Mouse (Mus musculus) erythroid progenitor cell, adult 5-6 weeks (primary cell): ENCODE results near the gene Ccdc28a. TPM values are rescaled to one million over a fixed set of nuclear protein-coding genes. Genes with fewer than 3 reads are reported as not detected.

Source experiments
- ATAC-seq: replicated peaks from 2 replicates; pipeline ENCODE4 v1.8.0; 2016; ENCODE audit warnings: moderate number of reproducible peaks, mild to moderate bottlenecking, moderate TSS enrichment, inconsistent platforms; ENCODE audit not compliant: poor library complexity, low FRiP score, severe bottlenecking
- total RNA-seq, 2 experiments: library from RNA; stranded (forward) in 1 of 2; stranded (reverse) in 1 of 2; fragments of 150-400 nt in 1 of 2; fragments of 186-747, 209-891 nt in 1 of 2; gene quantifications; 2 replicates each; pipeline versions ENCODE4 v1.2.3 to v1.2.4; 2015 to 2017; ENCODE audit warnings: low replicate concordance in 2 of 2

Gene Ccdc28a
- 8.8 and 11.2 TPM in 2 replicates for total RNA-seq (2015; ENCODE audit: low replicate concordance)
- 2.2 and 6.9 TPM in 2 replicates for total RNA-seq (2017; ENCODE audit: low replicate concordance)

DNA sequence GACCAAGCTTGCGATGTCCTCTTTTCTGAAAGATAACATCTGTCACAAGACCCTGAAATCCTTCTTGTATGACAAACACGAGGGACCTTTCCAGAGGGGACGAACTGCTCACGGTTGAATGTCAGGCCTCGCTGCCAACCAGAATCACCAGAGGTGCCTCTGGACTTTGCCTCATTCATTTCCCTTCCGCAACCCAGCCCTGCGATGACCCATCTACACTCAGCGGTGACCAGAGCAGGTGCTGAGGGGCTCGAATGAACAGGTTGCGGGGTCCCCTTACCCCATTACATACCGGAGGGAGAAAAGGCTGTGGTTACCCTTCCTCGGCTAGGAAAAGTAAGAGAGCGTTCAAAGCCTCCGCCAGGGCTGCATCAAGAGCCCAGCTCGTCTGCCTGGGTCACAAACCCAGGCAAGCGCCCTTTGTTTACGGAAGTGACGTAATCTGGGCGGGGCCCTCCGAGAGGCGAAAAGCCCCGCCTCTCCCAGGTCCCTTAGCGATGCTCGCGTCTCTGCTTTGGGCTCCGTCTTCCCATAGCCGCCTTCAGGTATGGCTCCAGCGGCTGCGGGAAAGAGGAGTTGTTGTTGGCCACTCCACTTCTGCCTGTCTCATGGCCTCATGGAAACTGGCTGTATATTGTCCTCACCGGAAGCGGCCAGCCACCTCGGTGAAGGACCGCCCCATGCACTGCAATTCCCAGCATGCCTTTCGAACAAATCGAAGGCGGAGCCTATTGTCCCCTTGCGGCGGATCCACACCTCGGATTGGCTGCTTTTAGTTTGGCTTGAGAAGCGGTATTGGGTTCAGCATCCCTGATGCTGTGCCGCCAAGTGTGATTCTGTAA, at the start of gene Ccdc28a:
Ccdc28a (minus strand) TSS at position 439 of the 842 bp plus-strand sequence.
- peak; percentile 99 for ATAC-seq

DNA sequence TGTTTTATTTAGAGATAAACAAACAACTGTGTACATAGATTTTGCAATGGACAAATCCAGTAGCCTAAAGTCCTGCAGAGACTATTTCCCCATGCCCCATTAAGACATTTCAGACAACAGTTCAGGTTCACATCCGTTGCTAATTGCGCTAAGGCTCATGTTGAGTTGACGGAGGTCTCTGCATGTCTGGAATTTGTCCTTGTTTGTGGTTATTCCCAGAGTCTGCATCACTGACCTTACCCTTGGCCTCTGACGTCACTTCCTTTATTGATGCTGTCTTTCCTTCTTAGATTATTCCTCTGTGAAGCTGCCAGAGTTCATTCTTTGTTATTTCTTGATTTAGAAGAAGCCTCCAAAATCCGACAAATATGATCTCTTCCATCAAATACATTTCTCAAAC, 49.2 kb upstream of the Ccdc28a start:
- no peak for ATAC-seq

DNA sequence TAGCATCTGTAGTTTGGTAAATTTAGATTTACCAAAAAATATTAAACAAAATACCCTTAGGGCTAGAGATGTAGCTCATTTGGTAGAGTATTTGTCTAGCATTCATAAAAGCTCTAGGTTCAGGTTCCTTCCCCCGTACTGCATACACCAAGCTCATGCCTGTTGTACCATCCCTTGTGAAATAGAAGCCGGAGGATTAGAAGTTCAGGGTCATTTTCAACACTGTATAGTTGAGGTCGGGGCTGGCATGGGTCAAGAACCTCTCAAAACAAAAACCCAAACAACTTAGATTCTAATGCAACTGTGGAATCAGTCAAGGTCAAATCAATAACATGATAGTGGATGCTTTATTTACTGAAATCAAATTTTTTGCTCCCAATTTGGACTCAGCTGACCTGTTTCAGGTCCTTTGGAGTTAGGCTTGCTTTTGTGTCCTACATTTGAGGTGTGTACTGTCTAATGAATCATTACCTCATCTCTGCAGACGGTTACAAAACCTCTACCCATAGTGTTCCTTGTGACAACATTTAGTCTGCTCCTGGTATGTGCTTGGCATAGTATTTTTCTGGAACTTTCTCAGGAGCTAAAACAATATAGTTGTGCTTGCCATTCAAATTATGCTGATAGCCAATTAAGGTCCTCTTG, 41.4 kb upstream of the Ccdc28a start:
- ATAC-seq = no peak

GRCm38 (mm10) chr10:18251345-18251744, 16.5 kb upstream of the Ccdc28a start:
- ATAC-seq = no peak

DNA sequence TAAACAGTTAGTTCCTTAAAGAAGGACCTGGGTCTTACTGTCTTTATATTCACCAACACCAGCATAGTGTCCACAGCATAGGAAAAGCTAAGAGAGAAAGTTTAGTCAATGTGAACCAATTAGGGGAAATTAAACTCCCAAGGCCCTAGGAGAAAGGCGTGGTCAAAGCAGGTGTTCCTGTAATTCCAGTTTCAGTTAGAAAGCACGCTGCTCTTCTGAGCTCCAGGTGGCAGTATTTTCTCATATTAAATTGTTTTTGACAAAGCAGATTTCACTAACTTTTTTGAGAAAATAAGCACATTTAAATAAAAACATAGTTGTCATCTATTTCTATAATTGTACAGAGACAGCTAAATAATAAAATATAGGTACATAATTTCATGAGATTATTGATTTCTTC, 8.8 kb upstream of the Ccdc28a start:
- no peak for ATAC-seq

- ATAC-seq = no peak
These were observed 2.4 kb upstream of the Ccdc28a start for GRCm38 (mm10) chr10:18237191-18237590.

- ATAC-seq = no peak
These were observed 1.6 kb upstream of the Ccdc28a start for GRCm38 (mm10) chr10:18236328-18236927.

DNA sequence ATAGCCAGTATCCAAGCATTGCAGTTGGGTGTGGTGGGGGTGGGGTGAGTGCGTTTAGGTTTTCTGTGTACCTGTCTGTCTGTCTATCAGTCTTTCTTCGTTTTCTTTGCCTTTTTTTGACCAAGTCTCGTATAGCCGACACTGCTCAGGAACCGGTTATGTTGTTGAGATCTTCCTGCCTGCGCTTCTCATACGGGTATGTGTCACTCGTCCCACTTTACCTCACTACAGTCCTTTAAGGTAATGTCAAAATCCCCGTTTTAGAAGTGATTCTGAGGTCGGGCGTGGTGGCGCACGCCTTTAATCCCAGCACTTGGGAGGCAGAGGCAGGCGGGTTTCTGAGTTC, 577 bp upstream of the Ccdc28a start:
- ATAC-seq = no peak

- no peak for ATAC-seq
These were observed 907 bp downstream of the Ccdc28a start for GRCm38 (mm10) chr10:18233891-18234290.

DNA sequence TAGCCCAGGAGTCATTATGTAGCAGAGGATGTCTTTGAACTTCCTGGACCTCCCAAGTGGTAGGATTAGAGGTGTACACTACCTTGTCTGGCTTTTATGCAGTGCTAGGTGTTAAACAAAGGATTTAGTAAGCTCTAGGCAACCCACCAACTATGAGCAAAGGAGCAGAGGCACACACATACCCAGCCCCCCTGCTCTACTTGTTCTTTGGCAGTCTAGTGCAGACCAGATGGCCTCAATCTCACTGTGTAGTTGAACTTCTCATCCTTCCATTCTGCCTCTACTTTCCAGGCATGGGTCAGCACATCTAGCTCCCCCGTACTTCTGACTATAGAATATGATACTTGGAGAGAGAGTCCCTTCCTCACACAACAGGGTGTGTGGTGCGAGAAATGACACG, 10.4 kb downstream of the Ccdc28a start:
- no peak for ATAC-seq

- no peak for ATAC-seq
These were observed 15.4 kb downstream of the Ccdc28a start for GRCm38 (mm10) chr10:18219351-18219750.

- ATAC-seq = no peak
These were observed 20.7 kb downstream of the Ccdc28a start for GRCm38 (mm10) chr10:18214124-18214523.

DNA sequence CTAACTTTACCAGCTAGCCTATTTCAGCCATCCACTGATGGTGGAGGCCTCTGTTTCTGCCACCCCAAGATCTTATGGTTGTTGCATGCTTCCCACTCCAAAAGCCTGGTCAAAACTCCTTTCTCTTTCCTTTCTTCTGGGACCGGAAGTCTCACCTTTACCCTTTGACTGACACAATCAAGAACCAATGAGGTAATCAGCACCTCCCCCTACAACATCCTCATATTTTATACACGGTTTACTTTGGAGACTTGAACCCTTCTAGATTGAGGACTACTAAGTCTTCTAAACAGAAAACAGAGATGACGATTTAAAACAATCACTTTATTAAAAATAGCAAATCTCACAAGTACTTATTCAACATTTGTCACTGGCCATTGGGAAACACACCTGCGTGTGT, 21.4 kb downstream of the Ccdc28a start:
- ATAC-seq = no peak

- ATAC-seq = 0 out of 2 replicates have a peak, but pooled peaks have one; percentile 46
These were observed 24.1 kb downstream of the Ccdc28a start, which contains the start of gene Ect2l for GRCm38 (mm10) chr10:18210726-18211125. Gene Ect2l, minus strand, starts transcription at chr10:18210890.

DNA sequence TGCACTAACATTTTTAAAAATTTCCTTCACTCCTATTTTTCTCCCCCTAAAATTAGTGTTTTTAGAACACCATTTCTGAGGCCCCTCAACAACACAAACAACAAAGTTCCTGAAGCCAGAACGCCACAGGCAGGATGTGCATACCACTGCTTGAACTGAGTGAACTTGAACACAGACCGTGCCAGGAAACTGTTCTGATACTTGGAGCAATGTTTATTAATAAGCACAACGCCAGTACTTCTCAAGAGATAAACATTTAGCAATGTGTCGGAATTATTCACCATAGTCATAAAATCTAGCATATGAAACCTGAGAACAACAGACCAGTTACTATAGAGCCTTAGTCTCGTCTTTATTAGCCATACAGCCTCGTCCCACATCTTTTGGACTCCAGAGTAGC, 24.7 kb downstream of the Ccdc28a start:
- ATAC-seq = no peak

DNA sequence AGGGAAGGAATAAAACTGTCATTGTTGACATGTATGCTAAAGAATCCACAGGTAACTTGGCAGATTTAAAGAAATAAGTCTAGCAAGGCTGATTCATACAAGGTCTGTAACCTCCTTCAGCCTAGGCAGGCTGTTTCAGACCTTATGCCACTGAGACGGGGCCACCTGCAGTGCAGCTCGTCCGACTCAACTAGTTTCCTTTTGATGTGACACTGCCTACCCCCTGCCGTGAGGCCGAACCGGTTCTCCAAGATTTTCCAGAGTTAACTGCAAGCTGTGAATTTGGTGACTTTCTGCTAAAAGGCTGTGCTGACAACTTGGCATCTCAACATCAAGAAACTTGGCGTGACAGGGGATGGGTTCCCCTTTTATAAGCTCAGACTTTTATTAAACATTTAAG, 30.7 kb downstream of the Ccdc28a start:
- ATAC-seq = no peak

GRCm38 (mm10) chr10:18202401-18202800, 32.4 kb downstream of the Ccdc28a start:
- no peak for ATAC-seq

DNA sequence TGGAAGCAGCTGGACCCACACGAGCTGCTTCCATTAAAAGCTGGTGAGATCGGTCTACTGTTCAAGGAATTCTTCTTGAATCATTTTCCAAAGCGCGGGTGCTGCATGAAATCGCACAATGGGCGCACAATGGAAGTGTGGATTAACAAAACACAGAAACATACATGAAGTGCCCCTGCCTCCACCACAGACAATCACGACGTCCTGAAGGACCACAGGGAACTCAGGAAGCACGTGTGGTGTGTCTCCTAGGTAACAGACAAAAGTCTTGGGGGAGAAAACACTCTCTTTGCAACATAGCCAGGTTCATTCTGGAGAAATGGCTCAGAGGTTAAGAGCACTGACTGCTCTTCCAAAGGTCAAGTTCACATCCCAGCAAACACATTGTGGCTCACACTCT, 34.1 kb downstream of the Ccdc28a start:
- ATAC-seq = no peak

DNA sequence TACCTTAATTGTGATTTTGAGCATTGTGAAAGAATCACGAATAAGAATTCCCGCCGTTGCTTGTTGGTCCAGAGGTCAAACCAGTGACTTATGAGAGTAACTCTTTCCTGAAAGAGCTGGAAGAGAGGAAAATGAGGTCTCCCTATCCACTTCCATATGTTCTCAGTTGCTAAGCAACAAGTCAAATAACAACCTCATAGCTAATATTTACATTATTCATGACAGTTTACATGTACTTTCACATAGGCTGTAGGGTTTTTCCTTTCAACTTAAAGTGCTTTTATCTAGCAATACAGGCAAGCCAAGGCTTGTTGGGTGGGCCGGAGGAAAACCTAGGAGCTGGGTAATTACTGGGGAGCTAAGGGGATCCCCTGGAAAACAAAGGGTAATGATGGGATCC, 34.9 kb downstream of the Ccdc28a start:
- no peak for ATAC-seq

DNA sequence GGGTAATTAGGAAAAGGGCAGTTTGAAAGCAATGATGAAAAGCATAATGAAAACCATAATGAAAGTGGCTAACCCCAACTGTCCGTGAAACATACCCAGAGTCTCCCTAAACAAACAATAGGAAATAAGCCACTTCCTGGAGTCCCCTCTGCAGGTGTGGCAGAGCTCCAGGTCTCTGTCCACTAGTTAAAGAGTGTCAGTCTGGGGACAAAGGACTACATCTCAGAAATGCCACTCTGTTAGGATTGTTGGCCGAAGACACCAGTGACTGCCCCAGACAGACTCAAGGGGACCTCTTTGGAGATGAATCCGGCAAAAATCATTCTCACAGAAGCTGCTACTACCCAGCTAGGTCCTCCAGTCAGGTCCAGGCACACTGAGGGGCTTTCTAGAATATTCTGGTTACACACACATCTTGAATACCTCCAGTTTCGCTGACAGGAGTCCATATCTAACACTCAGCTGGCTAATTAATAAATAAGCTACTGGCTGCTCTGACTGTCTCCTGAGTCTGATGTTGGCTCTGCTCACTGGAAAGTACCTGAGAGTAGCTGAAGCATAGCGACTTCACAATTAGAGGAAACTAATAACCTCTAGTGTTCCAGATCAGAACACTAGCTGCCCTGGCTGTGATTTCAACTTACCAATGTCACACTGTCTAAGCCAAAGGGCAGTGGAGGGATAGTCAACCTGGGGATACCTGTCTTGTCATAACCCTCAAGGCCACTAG, 36.3 kb downstream of the Ccdc28a start:
- ATAC-seq = no peak
